Mouse (Mus musculus) liver, adult 2 months (tissue): ENCODE results near the gene Evl.

Source experiments
- CTCF ChIP-seq: fragments of 200-500 bp; IDR thresholded peaks from 2 replicates; pipeline ENCODE4 v1.5.1; 2011; ENCODE audit warnings: low read depth, low read length, control low read depth
- POLR2A ChIP-seq: fragments of 200-500 bp; IDR thresholded peaks from 2 replicates; pipeline ENCODE4 v1.6.1; 2011; ENCODE audit warnings: low read length, control low read depth; ENCODE audit not compliant: insufficient read depth; ENCODE audit errors: extremely low read depth

DNA sequence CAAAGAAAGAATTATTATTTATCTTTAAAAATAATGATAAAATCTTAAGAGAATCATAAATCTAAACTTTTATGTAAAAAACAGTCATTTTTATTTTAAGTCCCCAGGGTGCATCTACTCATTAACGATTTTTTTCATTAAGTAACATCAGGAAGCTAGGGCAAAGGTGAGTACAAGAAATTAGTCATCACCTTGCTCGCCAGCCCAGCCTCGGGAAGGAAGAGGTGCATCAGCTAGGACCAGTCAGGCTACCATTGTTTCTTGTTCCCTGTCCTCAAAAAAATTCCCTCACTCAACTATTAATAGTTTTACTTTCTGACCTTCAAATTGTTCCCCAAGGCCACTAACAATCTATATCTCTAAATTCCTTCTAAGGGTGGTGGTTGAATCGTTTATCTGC is 123.8 kb downstream of the Evl start:
- TF ChIP-seq CTCF (no peak), POLR2A (no peak)
